Mouse (Mus musculus) heart, postnatal 0 days (tissue): Measurements from ENCODE around the gene Rnf186.

Experiments used
- CTCF ChIP-seq: IDR thresholded peaks from 2 replicates; pipeline ENCODE4 v1.5.1; 2016; ENCODE audit warnings: antibody characterized with exemption, control low read depth, low read depth
- EP300 ChIP-seq: IDR thresholded peaks from 2 replicates; pipeline ENCODE4 v1.6.1; 2016; ENCODE audit warnings: antibody characterized with exemption, low read depth

- TF ChIP-seq CTCF (no peak), EP300 (no peak)
Measured at GRCm38 (mm10) chr4:138967485-138967884, 573 bp downstream of the Rnf186 start.
